Mouse (Mus musculus) layer of hippocampus, postnatal 36 days (tissue): Measurements from ENCODE around the gene Ppia. TPM values are rescaled to one million over a fixed set of nuclear protein-coding genes. Genes with fewer than 3 reads are reported as not detected.
"Not testable (repeated sequence)": the region's sequence is repeated elsewhere in the genome, so short reads cannot be mapped to it uniquely, and the experiment has no call there.

Experiments
- DNase-seq, 2 experiments: peaks; one replicate each; pipeline ENCODE4 v3.0.0; 2022
- total RNA-seq, 2 experiments: library from RNA; stranded (reverse); gene quantifications; 2 replicates each; pipeline ENCODE4 v1.2.3; 2021

Gene Ppia
- 1,000 to 10,000 TPM; 1,662 to 1,810 TPM for total RNA-seq

- DNase-seq, result no peak
Observed at GRCm38 (mm10) chr11:6414751-6415550, at the start of gene Ppia. Gene Ppia (plus strand): TSS chr11:6415443.

GRCm38 (mm10) chr11:6365885-6366284, 49.4 kb upstream of the Ppia start:
- peak; percentile 29 to 35 for DNase-seq

GRCm38 (mm10) chr11:6366434-6366833, 48.8 kb upstream of the Ppia start:
- no peak for DNase-seq

- no peak for DNase-seq
Observed at GRCm38 (mm10) chr11:6367156-6367555, 48.1 kb upstream of the Ppia start.

GRCm38 (mm10) chr11:6367986-6368385, 47.3 kb upstream of the Ppia start:
- DNase-seq, result not testable (repeated sequence)

- DNase-seq, result no peak
Observed at GRCm38 (mm10) chr11:6371376-6372155, 43.7 kb upstream of the Ppia start.

- no peak for DNase-seq
Observed at GRCm38 (mm10) chr11:6372784-6373183, 42.5 kb upstream of the Ppia start.

GRCm38 (mm10) chr11:6380916-6381315, 34.3 kb upstream of the Ppia start:
- DNase-seq, result no peak

GRCm38 (mm10) chr11:6388126-6388725, 27.0 kb upstream of the Ppia start:
- DNase-seq, result no peak

GRCm38 (mm10) chr11:6388726-6389413, 26.4 kb upstream of the Ppia start, which contains the start of gene Zmiz2:
Gene Zmiz2 (plus strand): TSS chr11:6389074.
- peak; percentile 95 for DNase-seq

GRCm38 (mm10) chr11:6389483-6389921, 25.7 kb upstream of the Ppia start:
- DNase-seq, result no peak

GRCm38 (mm10) chr11:6390376-6391053, 24.7 kb upstream of the Ppia start:
- DNase-seq, result no peak

- DNase-seq, result no peak
Observed at GRCm38 (mm10) chr11:6391516-6392276, 23.5 kb upstream of the Ppia start.

GRCm38 (mm10) chr11:6392857-6393256, 22.4 kb upstream of the Ppia start:
- no peak for DNase-seq

- no peak for DNase-seq
Observed at GRCm38 (mm10) chr11:6393866-6394265, 21.4 kb upstream of the Ppia start.

GRCm38 (mm10) chr11:6395565-6395964, 19.7 kb upstream of the Ppia start:
- DNase-seq, result no peak

GRCm38 (mm10) chr11:6398141-6398540, 17.1 kb upstream of the Ppia start:
- no peak for DNase-seq

GRCm38 (mm10) chr11:6402515-6403510, 12.4 kb upstream of the Ppia start:
- DNase-seq, result no peak

GRCm38 (mm10) chr11:6403830-6404405, 11.3 kb upstream of the Ppia start:
- DNase-seq, result no peak
